Mouse (Mus musculus): ENCODE measurements around the gene Kcnq1. TPM values are rescaled to one million over a fixed set of nuclear protein-coding genes. Genes with fewer than 3 reads are reported as not detected.

Kcnq1 gene
- total RNA-seq (2021), result 1 to 10 TPM in 1 of 2 experiments, under 1 TPM in 1; 0.89 to 1.3 TPM

DNA sequence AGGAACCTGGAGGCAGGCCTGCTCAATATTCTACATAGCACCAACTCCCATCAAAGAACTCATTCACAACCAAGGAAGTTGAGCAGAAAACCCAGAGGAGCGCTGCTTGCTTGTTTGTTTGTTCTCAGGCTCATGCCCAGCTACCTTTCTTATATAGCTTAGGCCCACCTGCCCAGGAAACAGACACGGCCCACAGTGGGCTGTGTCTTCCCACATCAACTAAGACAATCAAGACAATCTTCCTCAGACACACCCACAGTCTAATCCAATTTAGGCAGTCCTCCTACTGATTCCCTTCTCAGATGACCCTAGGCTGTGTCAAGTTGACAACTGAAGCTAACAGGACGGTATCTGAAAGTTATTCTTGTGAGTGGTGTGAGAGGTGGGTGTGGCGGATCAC, at the start of gene Kcnq1:
Kcnq1 (plus strand) TSS at position 301 of the 400 bp plus-strand sequence.
- DNase-seq (ENCODE audit: extremely low spot score in 1 of 2, low spot score in 1 of 2), result no peak

DNA sequence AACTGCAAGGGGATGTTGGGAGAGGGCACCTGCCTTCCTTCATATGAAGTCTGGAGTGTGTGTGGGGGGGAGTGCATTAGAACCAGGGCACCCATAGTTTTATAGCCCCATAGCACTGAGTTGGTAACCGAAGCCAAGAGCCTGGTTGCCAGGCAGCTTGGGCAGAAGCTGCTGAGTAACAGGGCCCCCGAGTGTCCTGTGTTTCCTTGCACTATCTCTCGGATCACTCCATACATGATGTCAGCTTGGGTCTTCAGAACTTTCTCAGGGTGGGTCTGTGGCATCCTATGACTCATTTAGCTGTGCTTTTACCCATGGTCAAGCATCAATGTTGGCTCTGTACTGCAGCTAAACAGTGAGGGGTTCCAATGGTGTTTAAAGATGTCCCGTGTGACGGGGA, 49.1 kb upstream of the Kcnq1 start:
- no peak for DNase-seq (ENCODE audit: extremely low spot score in 1 of 2, low spot score in 1 of 2)

DNA sequence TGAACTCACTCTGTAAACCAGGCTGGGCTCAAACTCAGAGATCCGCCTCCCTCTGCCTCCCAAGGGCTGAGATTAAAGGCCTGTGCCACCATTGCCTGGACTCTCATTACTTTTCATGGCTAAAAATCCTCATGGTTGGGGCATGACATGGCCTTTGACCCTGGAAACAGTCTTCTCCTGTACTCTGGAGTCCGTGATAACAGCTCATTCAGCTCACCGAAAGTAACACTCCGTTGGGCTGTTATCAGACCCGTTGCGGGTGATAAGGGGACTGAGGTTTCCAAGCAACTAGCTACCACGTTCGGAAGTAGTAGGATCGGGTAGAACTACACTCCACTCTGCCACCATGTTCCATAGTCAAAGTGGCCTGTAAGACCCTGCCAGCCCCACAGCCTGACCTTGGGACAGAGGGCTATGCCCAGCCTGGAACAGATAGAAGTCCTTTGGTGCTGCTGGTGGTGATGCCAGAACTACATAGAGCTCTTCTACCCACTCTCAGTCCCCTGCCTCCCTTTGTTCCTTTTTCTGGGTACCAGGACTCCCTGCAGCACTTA, 48.4 kb upstream of the Kcnq1 start:
- no peak for DNase-seq (ENCODE audit: extremely low spot score in 1 of 2, low spot score in 1 of 2)

DNA sequence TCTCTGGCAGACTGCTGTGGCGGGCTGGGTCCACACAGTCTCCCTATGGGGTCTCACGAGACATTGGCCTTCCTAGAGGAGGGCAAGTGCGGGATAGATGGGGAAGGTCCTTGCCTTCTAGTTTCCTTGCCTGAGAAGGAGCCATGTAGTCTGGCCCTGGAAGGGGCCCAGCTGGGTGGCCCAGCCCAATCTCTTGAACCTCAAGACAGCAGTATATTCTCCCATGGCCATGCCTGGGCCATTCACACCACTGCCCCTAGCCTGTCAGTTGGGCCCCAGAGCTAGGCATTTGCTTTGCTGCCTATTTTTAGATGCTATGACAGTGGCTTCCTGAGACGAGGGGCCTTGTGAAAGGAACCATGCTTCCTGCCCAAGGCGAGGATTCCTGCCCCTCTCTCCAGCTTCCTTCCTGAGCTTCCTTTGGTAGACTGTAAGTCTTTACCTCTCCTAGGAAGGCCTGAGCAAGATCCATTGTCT, 47.9 kb upstream of the Kcnq1 start:
- no peak for DNase-seq (ENCODE audit: extremely low spot score in 1 of 2, low spot score in 1 of 2)

DNA sequence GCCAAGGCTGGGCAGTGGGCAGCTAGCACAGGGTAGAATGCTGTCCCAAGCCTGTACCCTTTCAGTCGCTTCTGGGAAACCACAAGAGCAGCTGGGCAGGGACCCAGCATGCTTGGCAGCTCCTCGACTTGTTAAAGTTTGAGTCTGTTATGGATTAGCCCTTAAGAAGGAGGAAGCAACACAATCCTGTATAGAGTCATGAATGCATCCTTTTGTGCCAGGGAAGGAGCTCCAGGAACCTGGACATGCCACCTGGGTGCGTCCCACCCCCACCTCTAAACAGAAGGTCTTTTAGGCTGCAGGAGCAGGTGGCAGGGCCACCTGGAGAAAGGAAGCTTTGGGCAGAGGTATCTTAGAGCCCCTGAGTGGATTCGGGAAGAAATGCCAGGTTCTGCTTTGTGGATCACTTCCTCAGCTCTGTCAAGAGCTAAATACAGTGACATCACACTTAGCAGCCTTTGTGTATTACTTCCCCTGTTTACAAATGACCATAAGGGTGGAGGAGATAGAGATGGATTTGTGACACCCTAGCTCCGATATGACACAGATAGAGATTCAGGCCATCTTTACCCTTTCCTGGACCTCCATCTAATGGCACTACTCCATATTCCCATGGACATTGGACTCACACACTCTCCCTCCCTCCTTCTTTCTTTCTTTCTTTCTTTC, 46.8 kb upstream of the Kcnq1 start:
- peak in 1 of 2 experiments; percentile 37 for DNase-seq (ENCODE audit: extremely low spot score in 1 of 2, low spot score in 1 of 2)

DNA sequence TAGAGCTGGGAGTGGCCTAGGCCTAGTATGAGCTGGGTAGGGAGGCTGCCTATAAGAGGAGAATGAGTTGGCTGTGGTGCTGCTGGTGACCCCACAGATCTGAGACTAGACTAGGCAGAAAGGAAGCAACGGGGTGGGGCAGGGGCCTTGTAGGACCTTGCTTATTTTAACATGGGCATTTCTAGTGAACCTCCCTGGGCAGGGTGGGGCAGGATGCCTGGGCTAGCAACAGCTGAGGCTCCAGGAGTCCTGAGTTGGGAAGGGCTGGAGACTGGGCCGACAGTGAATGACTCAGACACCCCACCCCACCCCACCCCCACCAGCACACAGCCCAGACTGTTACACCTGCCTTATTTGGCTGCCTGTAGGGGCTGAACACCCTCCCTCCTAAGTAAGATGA, 43.5 kb upstream of the Kcnq1 start:
- no peak for DNase-seq (ENCODE audit: extremely low spot score in 1 of 2, low spot score in 1 of 2)

DNA sequence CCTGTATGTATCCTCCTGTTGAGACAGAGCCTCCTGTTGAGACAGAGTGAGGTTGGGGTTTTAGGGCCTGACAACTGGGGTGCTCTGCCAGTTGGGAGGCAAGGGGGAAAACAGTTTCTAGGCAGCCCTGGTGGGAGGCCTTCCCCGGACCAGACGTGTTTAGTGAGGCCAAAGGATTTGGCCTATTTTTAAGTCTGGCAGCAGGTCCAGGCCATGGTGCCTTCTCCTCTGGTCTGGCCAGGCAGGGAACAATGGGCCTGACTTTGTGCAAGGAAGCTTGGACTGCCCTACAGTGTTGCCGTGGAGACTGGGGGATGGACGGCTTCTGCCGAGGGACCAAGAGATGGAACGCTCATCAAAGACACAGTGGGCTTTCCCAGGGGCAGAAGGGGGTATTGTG, 41.9 kb upstream of the Kcnq1 start:
- DNase-seq (ENCODE audit: extremely low spot score in 1 of 2, low spot score in 1 of 2), result no peak

DNA sequence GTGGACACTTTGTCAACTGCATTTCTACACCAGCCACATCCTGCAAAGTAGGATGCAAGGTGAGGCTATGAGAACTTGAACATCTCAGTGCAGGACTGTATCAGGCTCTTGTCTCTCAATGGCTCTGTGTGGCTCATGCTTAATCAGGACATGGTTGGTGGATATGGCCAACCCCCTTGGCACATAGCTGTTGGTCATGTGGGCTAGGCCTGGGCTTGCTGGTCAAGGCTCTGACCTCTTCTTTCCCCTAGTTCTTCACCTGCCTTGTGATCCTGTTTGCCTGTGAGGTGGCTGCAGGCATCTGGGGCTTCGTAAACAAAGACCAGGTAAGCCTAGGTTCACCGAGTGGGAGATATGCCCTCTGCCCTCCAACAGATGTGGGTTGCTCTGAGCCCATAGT, 40.5 kb upstream of the Kcnq1 start:
- no peak for DNase-seq (ENCODE audit: extremely low spot score in 1 of 2, low spot score in 1 of 2)

DNA sequence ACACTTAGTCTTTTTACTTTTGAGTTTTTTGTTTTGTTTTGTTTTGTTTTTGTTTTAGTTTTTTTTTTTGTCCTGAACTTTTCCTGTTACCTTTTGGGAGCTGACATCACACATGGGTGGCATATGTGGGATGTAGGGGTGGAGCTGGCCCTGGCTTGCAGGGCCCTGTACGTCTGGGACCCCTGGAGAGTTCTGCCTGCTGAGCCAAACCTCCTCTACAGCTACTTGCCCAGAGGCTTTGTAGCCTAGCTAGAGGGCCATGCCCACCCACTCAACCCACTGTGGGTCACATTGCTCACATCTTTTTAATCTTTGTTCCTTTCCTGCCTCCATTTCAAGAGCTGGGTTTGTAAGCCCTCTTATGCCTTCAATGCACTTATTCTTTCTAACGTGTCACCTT, 38.7 kb upstream of the Kcnq1 start:
- DNase-seq (ENCODE audit: extremely low spot score in 1 of 2, low spot score in 1 of 2), result no peak

DNA sequence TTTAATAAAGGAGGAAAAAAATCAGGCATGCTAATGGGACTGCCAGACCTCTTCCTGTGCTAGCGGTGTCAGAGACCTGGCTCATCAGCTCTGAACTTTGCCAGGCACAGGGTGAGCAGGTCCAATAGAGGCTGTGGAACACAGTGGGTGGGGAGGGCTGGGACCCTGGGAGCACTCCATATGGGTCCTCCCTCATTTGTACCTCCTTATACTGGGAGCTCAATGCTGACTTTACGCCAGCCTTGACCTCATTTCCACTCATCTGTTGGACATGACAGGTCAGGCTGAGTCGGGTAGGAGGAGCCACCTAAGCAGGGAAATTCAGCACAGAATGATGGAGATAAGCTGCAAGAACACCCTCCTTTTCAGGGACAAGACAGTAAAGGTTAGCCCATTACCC, 38.3 kb upstream of the Kcnq1 start:
- no peak for DNase-seq (ENCODE audit: extremely low spot score in 1 of 2, low spot score in 1 of 2)

DNA sequence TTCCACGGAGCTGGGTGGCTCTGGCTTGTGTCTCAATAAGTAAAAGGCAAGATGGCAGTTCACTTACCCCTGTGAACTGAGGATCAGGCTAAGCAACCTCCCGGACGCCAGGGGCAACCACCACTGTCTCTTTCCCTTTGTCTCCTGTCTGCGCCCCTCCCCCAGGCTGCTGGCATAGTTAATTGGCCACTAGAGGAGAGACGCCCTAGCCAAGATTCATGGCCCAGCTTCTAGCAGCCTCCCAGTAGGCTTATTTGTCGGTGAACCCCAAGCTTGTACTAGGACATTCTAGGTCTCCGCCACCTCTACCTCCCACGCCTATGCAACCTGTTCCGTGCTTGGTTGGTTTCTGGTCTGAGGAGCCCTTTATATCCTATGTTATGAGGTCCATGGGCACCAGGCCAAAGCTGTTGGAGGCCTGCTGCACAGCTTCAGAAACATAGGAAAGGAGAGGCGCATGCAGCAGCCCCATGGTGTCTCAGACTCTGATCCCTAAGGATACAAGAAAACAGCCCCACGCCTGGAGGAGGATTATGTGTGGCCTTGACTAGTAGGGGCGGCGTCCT, 37.8 kb upstream of the Kcnq1 start:
- peak in 1 of 2 experiments; percentile 49 for DNase-seq (ENCODE audit: extremely low spot score in 1 of 2, low spot score in 1 of 2)

DNA sequence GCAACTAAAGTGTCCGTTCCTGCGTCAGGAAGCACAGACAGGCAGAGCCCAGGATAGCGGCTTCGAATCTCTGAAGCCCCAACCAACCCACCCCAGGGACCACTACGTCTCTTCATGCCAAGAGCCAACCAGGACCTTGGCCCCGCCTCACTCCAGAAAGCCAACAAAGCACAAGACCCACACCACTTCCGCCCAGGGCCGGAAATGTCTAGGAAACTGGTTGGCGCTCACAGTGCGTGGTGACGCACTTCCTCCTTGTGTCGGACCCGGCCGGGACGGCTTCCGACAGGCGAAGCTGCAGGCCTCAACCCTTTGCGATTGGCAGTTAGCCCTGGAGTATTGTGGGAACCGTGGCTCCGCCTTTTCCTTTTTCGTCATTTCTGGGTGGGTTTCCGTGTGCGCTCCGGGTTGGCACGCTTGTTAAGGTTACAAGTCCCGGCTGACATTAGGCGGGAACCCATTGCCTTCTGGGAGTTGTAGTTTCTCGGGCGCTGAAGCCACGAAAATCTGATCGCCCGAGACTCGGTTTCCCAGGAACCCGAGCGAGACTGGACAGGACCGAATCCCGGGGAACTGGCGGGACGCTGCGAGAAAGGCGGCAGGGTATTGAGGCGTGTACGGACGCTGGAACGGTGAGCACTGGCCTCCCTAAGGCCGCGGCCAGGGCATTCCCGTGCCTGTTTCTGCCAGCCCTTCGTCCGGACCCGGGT, 37.1 kb upstream of the Kcnq1 start, which contains the start of gene Tssc4:
Tssc4 (plus strand) TSS at position 368 of the 710 bp plus-strand sequence.
- peak; percentile 88 to 91 for DNase-seq (ENCODE audit: extremely low spot score in 1 of 2, low spot score in 1 of 2)

DNA sequence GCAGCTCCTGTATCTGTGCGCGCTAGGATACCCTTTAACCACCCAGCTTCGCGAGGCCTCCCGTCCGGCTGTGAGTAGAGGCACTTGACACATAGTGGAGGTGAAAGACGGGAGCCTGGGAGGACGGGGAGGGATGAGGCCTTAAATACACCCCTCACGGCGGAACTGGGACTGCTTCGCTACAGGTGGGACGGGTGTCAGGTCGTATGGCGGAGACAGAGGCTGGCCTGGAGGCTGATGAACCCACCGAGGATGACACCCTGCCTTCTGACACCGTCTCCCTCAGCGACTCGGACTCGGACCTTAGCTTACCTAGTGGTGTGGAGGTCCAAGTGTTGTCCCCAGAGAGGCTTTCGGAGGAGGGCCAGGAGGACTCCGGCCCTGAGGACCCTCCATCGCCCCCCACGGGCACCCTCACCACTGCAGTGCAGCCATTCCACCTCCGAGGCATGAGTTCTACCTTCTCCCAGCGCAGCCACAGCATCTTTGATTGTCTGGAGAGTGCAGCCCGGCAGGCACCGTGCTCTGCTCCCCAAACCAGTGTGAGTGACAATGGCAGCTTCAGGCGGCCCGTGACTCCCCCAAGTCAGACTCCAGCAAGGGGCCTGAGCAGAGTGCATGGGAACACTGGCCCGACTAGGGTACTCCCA, 36.3 kb upstream of the Kcnq1 start:
- DNase-seq (ENCODE audit: extremely low spot score in 1 of 2, low spot score in 1 of 2), result no peak

DNA sequence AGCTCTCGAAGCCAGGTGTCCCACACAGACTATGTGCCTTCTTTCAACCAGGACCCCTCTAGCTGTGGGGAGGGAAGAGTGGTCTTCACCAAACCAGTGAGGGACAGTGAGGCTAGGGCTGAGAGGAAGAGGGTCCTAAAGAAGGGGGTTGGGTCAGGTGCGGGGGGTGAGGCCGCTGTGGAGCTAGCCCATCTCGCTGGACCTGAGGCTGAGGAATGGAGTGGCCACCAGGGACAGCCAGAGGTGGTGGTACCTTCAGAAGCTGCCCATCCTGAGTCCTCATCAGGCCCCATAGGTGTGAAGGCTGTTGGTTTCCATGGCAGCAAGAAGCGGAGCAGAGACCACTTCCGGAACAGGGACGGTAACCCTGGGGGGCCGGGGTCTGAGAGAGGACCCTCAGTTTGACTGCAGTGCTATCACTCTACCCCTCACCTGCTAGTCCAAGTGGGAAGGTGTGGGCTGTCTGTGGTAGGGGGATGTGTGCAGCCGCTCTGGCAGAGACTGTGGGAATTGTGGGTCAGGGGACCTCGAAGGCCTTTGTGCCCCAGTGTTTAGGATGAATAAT, 35.6 kb upstream of the Kcnq1 start:
- no peak for DNase-seq (ENCODE audit: extremely low spot score in 1 of 2, low spot score in 1 of 2)

DNA sequence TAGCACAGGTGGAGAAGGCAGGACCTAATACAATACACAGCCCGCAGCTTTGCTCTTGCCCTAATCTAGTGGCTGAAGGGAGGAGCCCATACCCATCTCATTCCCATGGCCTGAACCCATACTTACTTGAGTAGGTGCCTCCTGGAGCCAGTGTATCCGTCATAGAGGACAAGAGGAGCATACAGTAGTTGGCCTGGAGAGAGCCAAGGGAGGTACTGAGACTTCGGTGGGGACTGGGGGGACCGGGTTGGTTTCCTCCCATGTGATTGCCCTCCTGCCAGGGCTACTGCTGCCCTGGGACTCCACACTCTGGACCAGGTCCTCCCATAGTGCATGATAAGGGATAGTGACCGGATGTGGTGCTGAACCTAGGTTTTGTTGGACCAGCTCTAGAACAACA, 33.6 kb upstream of the Kcnq1 start:
- no peak for DNase-seq (ENCODE audit: extremely low spot score in 1 of 2, low spot score in 1 of 2)

DNA sequence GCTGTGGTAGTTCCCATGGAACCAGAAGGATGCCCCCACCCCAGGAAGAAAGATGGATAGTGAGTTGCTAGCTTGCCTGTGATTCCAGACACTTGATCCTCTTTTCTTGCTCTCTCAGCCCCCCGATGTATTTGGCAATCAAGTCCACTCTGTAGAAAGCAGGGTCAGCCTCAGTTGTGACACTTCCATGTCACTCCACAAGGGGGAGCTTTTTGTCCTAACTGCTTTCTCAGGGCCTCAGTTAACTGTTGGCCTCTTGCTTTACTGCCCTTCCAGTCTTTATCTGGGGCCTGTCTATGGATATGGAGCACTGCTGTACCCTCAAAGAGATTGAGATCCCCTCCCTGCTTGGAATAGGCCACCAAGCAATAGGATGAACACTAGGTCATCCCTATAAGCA, 33.1 kb upstream of the Kcnq1 start:
- peak in 1 of 2 experiments; percentile 45 for DNase-seq (ENCODE audit: extremely low spot score in 1 of 2, low spot score in 1 of 2)

DNA sequence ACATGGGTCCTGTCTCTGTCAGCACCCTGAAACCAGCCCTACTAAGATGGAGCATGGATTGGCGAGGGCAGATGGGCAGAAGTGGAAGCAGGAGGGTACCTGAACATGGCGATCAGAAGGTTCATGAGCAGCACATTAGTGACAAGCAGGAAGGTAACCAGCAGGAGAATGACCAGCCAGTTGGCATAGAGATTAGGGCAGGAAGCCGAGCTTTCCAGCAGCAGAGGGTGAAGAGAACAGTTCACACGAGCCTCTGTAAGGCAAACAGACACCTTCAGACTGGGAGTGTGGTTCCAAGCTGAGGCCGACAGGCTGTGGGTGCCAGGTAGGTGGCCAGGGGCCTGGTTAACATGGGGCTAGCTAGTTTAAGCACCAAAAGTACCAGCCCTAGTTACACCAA, 30.8 kb upstream of the Kcnq1 start:
- DNase-seq (ENCODE audit: extremely low spot score in 1 of 2, low spot score in 1 of 2), result no peak

DNA sequence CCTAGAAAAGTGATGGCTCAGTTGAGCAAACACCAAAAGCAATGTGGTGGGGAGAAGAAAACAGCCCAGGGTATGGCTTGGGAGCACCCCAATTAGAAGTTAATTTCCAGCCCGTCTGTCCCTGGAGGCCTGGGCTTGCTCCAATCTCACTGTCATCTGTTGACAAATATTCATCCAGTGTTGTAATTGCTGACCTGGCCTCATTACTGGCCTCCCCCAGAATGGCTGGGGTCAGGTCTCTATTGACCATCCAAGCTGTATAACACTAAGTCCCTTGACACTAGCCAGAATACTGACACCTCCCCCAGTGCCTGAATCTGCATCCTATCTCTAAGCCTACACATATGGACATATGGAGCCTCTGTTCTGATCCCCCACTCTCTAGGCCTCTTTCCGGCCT, 28.8 kb upstream of the Kcnq1 start:
- DNase-seq (ENCODE audit: extremely low spot score in 1 of 2, low spot score in 1 of 2), result no peak

DNA sequence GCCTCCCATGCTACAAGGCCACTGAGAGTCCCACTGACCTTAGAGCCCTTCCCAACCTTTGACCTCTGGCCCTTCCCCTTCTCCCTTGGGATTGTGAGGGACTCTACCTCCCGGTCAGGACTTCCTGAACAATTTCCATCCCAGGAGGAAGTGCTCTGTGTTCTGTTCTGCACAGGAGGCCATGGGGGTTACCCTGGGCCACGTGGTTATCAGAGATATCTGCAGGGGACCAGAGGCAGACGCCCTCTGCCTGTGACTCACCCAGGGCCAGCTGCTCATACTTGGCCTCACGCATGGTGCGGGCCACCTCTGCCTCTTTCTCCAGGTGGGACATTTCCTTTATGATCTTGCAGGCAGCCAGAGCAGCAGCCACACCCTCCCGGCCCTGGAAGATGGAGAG, 24.1 kb upstream of the Kcnq1 start:
- DNase-seq (ENCODE audit: extremely low spot score in 1 of 2, low spot score in 1 of 2), result no peak

DNA sequence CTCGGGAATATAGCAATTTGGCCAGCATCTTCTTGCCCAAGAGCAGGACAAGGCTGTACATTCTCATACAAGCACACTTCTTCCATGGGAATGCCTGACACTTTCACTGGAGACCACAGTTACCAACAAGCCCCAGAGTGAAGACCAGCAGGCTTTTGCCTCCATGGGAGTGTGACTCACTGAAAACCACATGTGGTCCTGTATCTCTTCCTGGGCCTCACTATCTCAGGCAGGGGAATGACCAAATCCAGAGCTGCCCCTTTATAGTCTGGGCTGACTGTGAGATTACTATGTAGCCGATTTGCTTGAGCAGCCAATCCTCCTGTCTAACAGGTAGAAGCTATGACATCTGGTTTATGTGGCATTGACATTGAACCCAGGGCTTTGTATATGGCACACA, 22.5 kb upstream of the Kcnq1 start:
- no peak for DNase-seq (ENCODE audit: extremely low spot score in 1 of 2, low spot score in 1 of 2)

DNA sequence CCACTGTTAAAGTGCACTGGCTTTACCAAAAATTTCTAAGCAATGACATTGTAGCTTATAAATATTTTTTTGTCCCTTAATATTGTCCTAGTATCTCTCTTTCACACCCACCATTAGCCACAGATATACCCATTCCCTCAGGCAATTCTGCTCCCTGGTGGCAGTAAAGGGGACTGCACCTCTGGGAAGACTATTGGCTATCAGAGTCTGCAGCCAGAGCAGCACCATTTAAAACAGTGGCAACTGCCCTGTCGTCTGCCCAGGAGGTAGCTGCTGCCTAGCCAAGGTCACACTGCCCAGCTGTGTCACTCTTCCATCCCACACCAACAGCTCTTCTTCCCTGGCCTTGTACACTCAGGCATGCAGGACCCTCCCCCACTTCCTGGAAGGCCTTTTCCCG, 19.8 kb upstream of the Kcnq1 start:
- peak; percentile 34 to 71 for DNase-seq (ENCODE audit: extremely low spot score in 1 of 2, low spot score in 1 of 2)

Measured in layer of hippocampus, postnatal 25 days (tissue).